Mouse (Mus musculus) cerebellum, adult 2 months (tissue): Measurements from ENCODE around the gene Gm10073. TPM values are rescaled to one million over a fixed set of nuclear protein-coding genes. Genes with fewer than 3 reads are reported as not detected.

ENCODE experiments used
- DNase-seq, 2 experiments: peaks; one replicate each; pipeline ENCODE4 v3.0.0; 2021
- H3K27ac ChIP-seq: fragments of 200-500 bp; 2 replicates; pipeline ENCODE4 v1.5.1; 2012; ENCODE audit warnings: low read length, control low read depth, inconsistent platforms; ENCODE audit not compliant: insufficient read depth
- H3K27me3 ChIP-seq: fragments of 200-500 bp; 2 replicates; pipeline ENCODE4 v1.6.1; 2012; ENCODE audit warnings: inconsistent platforms, mild to moderate bottlenecking, low read length, moderate library complexity; ENCODE audit not compliant: control insufficient read depth, insufficient read depth
- H3K4me1 ChIP-seq: fragments of 200-500 bp; 2 replicates; pipeline ENCODE4 v1.6.1; 2011; ENCODE audit warnings: low read length; ENCODE audit not compliant: control insufficient read depth, insufficient read depth
- H3K4me3 ChIP-seq: fragments of 200-500 bp; replicated peaks from 2 replicates; pipeline ENCODE3; 2011; ENCODE audit warnings: mild to moderate bottlenecking, low read depth, low read length, control low read depth; ENCODE audit not compliant: insufficient read depth
- CTCF ChIP-seq: fragments of 200-500 bp; IDR thresholded peaks from 2 replicates; pipeline ENCODE4 v1.5.1; 2011; ENCODE audit warnings: low read depth, mild to moderate bottlenecking, control low read depth, low read length, moderate library complexity, borderline replicate concordance; ENCODE audit not compliant: insufficient read depth
- POLR2A ChIP-seq: fragments of 200-500 bp; IDR thresholded peaks from 2 replicates; pipeline ENCODE4 v1.6.1; 2011; ENCODE audit warnings: low read length, control low read depth, borderline replicate concordance; ENCODE audit not compliant: insufficient read depth
- WGBS: fragments of 180-500 bp; shearing (Covaris S2); methylation state at CpG from one replicate; pipeline ENCODE4 v1.1.7; 2018; 5-methylcytosine and 5-hydroxymethylcytosine counted together
- polyA plus RNA-seq: library from polyadenylated mRNA; depleted of rRNA; stranded (reverse); fragments of >200 nt; gene quantifications from 2 replicates; pipeline ENCODE4 v1.2.3, GENCODE M21; 2012

Gm10073 gene
- polyA plus RNA-seq, 1 experiment, result 40.9 TPM

DNA sequence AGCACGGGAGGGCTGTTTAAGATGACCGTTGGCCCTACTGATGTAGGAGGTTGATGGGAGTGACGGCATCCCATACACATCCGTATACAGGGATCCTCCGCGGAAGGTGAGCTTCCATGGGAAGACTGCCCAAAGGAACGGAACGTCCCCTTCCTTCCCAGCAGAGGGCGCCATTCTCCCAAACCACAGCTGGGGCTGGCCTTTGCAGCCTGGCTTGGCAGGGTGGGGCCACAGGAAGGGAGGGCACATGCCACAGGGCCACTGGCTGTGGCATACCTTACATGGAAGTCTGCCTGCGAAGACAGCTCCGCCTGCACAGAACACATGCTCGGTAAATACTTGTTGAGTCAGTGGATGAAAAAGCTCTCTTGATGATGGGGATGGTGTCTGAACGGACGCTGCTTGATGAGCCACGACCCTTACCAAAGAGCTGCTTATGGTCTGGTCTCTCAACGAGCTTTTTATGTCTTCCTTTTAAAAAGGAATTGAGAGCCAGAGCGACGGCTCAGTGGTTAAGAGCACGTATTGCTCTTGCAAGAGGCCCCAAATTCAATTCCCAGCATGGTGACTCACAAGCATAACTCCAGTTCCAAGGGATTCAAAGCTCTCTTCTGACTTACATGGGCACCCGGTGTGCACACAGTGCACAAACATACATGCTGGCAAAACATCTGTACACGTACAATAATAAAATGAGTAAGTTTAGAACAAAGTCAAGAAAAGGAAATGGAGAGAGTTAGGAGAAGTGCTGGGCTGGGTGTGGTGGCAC is 12.0 kb downstream of the Gm10073 start:
- H3K4me1 ChIP-seq, result no peaks in the 10 kb centered on the region
- no peak overlapping the region for H3K27ac ChIP-seq
- no peak overlapping the region for H3K4me3 ChIP-seq
- no peak for TF ChIP-seq POLR2A
- peak; percentile 51 for TF ChIP-seq CTCF
- peak; percentile 4 to 17 for DNase-seq
- 35% methylated on average over 21 of the region's 21 CpGs for WGBS
- H3K27me3 ChIP-seq, result no peaks in the 10 kb centered on the region; the same call in 1 of the 2 replicates

- Histone ChIP-seq H3K4me3 (no peak overlapping the region), H3K27me3 (no peaks in the 10 kb centered on the region; the same call in 1 of the 2 replicates), H3K4me1 (no peaks in the 10 kb centered on the region), H3K27ac (no peak overlapping the region)
- TF ChIP-seq POLR2A, result no peak
- no peak for TF ChIP-seq CTCF
- DNase-seq, result no peak
- WGBS, result 65% methylated on average over 9 of the region's 9 CpGs
Observed at GRCm38 (mm10) chr8:106559844-106560243, 13.4 kb downstream of the Gm10073 start.

DNA sequence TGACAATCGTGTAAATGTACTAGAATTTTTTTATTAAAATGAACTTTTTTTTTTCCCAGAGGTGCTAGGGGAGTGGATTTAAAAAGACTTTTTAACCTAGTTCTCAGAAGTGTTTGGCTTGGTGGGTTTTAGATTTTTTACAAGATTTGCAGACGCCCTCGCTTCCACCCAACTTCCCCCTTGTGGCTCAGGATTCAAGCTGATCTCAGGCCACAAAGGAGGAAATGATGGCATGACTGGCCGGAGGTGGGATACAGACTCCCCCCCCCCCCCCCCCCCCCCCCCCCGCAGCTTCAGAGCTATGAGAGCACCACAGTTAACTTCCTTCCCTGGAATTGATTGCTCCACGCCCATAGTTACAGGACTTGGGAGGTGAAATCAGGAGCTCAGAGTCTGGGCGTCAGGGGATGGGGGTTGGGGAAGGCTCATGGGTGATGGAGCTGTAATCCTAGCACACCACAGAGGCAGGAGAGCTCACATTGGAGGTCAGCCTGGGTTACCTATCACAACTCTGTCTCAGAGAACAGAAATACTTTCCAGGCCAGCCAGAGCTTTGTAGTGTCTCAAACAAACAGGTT is 17.1 kb downstream of the Gm10073 start:
- 67% methylated on average over 7 of the region's 7 CpGs for WGBS
- no peak overlapping the region for H3K27ac ChIP-seq
- no peak for TF ChIP-seq CTCF
- no peak for TF ChIP-seq POLR2A
- no peaks in the 10 kb centered on the region for H3K4me1 ChIP-seq
- H3K27me3 ChIP-seq, result no peaks in the 10 kb centered on the region; the same call in 1 of the 2 replicates
- DNase-seq, result no peak
- H3K4me3 ChIP-seq, result no peak overlapping the region

DNA sequence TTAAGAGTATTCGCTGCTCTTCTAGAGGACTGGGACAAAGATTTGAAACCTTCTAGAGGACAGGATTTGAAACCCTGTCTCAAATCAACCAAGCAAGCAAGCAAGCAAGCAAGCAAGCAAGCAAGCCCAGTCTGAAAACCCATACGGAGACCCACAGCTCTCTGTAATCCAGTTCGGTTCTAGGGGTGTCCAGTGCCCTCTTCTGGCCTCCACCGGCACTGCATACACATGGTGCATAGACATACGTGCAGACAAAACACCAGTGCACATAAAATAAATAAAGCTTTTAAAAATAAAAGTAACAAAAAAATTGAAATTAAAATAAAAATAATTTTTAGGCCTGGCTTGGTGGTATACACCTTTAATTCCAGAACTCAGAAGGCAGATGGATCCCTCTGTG is 19.2 kb downstream of the Gm10073 start:
- TF ChIP-seq CTCF (no peak), POLR2A (no peak)

DNA sequence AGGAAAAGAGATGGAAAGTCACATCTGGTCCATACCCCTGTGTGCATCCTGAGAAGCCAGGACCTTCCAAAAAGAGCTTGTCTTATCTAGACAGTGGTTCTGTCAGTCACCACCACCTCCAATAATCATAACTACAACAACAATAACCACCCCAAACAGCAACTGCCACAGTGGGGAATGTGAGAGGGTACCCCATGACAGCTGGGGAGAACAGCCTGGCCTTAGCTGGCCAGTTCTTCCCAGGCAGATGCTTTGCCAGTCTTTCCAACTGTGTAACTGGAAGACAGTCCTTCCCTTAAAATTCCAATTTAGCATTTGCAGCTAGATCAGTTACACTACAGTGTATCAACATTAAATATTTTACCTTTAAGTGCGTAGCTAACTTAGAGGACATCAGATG is 22.4 kb downstream of the Gm10073 start:
- 100% methylated on average over 1 of the region's 1 CpGs for WGBS
- Histone ChIP-seq H3K4me3 (no peak overlapping the region), H3K27me3 (no peaks in the 10 kb centered on the region), H3K4me1 (no peaks in the 10 kb centered on the region), H3K27ac (no peak overlapping the region)
- no peak for DNase-seq
- TF ChIP-seq POLR2A (no peak), CTCF (no peak)

More for the DNA sequence above, 19.2 kb downstream of the Gm10073 start:
- no peak for DNase-seq
- no peaks in the 10 kb centered on the region for H3K4me1 ChIP-seq
- no peak overlapping the region for H3K4me3 ChIP-seq
- 98% methylated on average over 5 of the region's 5 CpGs for WGBS
- no peaks in the 10 kb centered on the region for H3K27me3 ChIP-seq
- no peak overlapping the region for H3K27ac ChIP-seq

DNA sequence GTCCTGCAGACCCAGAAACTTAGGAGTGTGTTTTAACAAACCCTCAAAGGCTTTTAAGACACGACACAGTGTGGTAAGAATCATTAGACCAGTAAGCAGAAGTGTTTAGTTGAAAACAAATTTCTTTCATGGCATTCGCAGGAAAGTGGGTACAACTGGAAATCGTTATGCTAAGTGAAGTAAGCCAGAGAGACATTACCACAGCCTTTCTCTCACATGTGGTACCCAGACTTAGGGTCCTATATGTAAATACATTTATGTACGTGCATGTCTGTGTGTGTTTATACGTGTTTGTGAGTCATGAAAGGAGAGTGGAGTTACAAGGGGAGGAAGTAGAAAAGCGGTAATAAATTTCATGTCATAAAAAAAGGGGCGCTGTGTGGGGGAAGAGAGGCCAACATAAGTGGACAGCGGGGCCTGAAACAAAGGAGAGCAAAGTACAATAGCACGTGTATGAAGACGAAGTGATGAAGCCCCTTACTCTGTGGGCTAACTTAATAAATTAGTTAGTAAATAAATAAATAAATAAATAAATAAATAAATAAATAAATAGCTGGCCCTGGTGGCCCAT is 24.8 kb downstream of the Gm10073 start:
- TF ChIP-seq POLR2A (no peak), CTCF (no peak)
- 88% methylated on average over 10 of the region's 10 CpGs for WGBS
- no peaks in the 10 kb centered on the region for H3K4me1 ChIP-seq
- no peak overlapping the region for H3K4me3 ChIP-seq
- H3K27ac ChIP-seq, result no peak overlapping the region
- no peak for DNase-seq
- no peaks in the 10 kb centered on the region; the same call in 1 of the 2 replicates for H3K27me3 ChIP-seq

GRCm38 (mm10) chr8:106546746-106547145 is 26.5 kb downstream of the Gm10073 start:
- Histone ChIP-seq H3K4me3 (no peak overlapping the region), H3K4me1 (no peaks in the 10 kb centered on the region), H3K27ac (no peak overlapping the region), H3K27me3 (no peaks in the 10 kb centered on the region; the same call in 1 of the 2 replicates)
- WGBS, result 83% methylated on average over 7 of the region's 7 CpGs
- TF ChIP-seq POLR2A (no peak), CTCF (no peak)
- DNase-seq, result no peak
